Mouse (Mus musculus): Measurements from ENCODE around the gene Obox5. TPM values are rescaled to one million over a fixed set of nuclear protein-coding genes. Genes with fewer than 3 reads are reported as not detected.
"Not testable (repeated sequence)": the region's sequence is repeated elsewhere in the genome, so short reads cannot be mapped to it uniquely, and the experiment has no call there.

Gene Obox5
- not detected for total RNA-seq (2022)

DNA sequence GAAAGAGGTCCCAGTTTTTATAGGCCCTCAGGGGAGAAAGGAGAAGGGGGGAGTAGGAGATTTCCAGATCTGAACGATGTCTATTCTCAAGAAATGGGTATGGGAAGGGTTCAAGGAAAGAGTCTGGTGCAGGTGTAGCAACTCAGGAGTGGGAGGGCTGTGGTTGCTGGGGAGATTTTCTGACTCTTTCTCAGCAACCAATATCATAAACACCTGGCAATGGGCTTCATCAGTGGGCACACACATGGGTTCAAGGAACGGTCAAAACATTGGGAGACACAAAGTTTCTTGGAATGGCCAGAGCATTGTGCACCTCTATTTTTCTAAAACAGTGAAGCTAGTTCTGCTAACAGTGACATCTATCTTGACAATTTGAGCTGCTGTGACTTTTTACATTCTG, at the start of gene Obox5:
TSS of gene Obox5 (plus strand) at position 301 of the 400 bp plus-strand sequence.
- not testable (repeated sequence) for DNase-seq (ENCODE audit: low spot score in 2 of 2)

DNA sequence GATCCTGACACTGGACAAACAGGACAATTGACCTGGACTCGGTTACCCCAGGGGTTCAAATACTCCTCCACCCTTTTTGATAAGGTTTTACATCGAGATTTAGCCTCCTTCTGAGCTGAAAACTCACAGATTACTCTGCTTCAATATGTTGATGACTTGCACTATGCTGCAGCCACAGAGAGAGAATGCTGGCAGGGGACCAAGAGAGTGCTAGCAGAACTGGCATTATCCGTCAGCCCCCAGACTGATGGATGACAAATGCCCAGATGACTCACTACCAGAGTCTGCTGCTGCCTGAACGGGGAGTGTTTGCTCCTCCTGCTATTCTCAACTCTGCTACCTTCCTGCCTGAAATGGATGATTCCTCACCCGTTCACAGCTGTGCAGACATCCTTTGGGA, 635 bp upstream of the Obox5 start:
- not testable (repeated sequence) for DNase-seq (ENCODE audit: low spot score in 2 of 2)

Other genes with a start within 250 kb of the Obox5 start
- not detected for gene Obox3, start 110.2 kb upstream of the Obox5 start, total RNA-seq (2022)
- not detected for gene Obox6, start 89.5 kb downstream of the Obox5 start, total RNA-seq (2022)
- gene Crx, start 129.8 kb downstream of the Obox5 start, total RNA-seq (2022) = not detected
- not detected for gene Crxos, start 132.5 kb downstream of the Obox5 start, total RNA-seq (2022)
- gene Selenow, start 172.3 kb downstream of the Obox5 start, total RNA-seq (2022) = 1,000 to 10,000 TPM; 1,735 to 2,070 (median 1,829) TPM
- gene Nop53, start 195.9 kb downstream of the Obox5 start, total RNA-seq (2022) = 10 to 100 TPM; 76.2 to 96.3 (median 82.3) TPM
- 10 to 100 TPM; 23.7 to 32.7 (median 28.2) TPM for gene Ehd2, start 217.4 kb downstream of the Obox5 start, total RNA-seq (2022)

Measured in gastrocnemius, adult 8-10 months (tissue).